1 mouse cellular context compared by ENCODE assay signal in genomic region chr17:8988119-8988807, GRCm38 (mm10).
TF ChIP-seq lines count a peak whose summit lies in the region.

Gene 1700010I14Rik, plus strand, starts transcription at chr17:8988333.

TF ChIP-seq in CH12.LX, 34 proteins besides CTCF, POLR2A, EP300 and RAD21 (continued from another document):
- no peak for TF ChIP-seq USF2 (conservative IDR thresholded peaks at IDR 0.05; ENCODE audit: low read depth, low read length)
- no peak for TF ChIP-seq JUND (conservative IDR thresholded peaks at IDR 0.05; ENCODE audit: low read depth, low read length)
- no peak for TF ChIP-seq JUN (IDR thresholded peaks at IDR 0.05; ENCODE audit: insufficient read depth, low read depth, low read length)
- TF ChIP-seq ETS1 (conservative IDR thresholded peaks at IDR 0.05; ENCODE audit: low read depth, low read length), result no peak
- no peak for TF ChIP-seq MAFK (IDR thresholded peaks at IDR 0.05; ENCODE audit: insufficient replicate concordance, low read length)
- peak; percentile 80 for TF ChIP-seq NELFE (IDR thresholded peaks at IDR 0.05; ENCODE audit: low read depth, low read length)
- no peak for TF ChIP-seq MAX (IDR thresholded peaks at IDR 0.05; ENCODE audit: low read length)
